Mouse (Mus musculus) left cerebral cortex, adult 18-20 months (tissue): Measurements from ENCODE around the gene Elfn2. TPM values are rescaled to one million over a fixed set of nuclear protein-coding genes. Genes with fewer than 3 reads are reported as not detected.

Experiments
- DNase-seq, 2 experiments: peaks; one replicate each; pipeline ENCODE4 v3.0.0; 2021 to 2022; ENCODE audit warnings: low spot score in 2 of 2, mixed read lengths in 1 of 2
- long read RNA-seq, 2 experiments: library from polyadenylated mRNA; stranded (forward); transcript quantifications; one replicate each; pipeline ENCODE4 v2.0.0; 2021
- total RNA-seq, 2 experiments: library from RNA; stranded (reverse); gene quantifications; 2 replicates each; pipeline ENCODE4 v1.2.3; 2021

Elfn2 gene
- 100 to 1,000 TPM; 165 to 168 TPM for total RNA-seq
- long read RNA-seq, experiment 1, full-length matches to known transcripts, result 1 of 23 reads
- long read RNA-seq, experiment 1, partial matches to known transcripts, result 0 of 23 reads
- long read RNA-seq, experiment 1, other reads (novel, unspliced or antisense), result 22 of 23 reads
- long read RNA-seq, experiment 2, partial matches to known transcripts, result 0 of 22 reads
- long read RNA-seq, experiment 2, other reads (novel, unspliced or antisense), result 22 of 22 reads

DNA sequence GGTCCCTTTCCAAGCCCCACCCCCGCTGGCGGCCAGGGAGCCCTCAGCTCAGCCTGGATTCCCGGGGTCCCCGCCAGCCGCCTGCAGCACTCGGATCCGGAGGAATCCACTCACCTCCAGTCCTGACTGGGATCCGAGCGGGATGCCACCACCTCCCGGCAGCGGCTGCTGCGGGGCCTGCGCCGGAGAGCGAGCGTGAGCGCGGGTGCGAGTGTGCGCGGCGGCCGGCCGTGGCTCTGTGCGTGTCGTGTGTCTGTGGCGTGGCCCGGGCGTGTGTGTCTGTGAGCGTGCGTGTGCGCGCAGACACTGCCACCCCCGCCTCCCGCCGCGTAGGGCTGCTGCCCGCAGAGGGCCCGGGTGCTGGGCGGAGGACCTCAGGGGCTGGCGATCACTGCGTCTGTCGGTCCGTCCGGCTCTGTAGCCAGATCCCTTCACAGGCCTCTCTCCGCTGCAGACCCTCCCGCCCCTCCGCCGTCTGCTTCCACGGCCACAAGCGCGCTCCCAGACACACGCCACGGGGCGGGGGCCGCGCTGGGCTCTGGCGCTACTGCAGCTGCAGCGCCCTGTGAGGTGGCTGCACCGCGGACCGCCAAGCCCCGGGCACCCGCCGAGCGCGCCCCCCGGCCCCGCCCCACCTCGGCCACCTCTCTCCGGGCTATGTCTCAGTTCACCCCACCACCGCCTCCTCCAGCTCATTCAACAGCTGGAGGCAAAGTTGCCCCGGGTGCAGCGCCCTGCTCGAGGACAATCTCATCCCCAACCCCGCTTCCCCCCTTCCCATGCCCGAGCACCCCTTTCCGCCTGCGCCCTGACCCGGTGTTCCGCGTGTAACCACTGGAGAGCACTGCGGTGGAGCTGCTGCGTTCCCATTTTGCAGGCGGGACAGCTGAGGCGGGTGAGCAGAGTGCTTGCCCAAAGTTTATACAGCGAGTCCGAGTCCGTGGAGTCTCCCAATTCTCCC lies at the start of gene Elfn2:
Gene Elfn2 (minus strand): TSS at position 482 of the 961 bp plus-strand sequence.
- DNase-seq, result peak; percentile 66 to 80

DNA sequence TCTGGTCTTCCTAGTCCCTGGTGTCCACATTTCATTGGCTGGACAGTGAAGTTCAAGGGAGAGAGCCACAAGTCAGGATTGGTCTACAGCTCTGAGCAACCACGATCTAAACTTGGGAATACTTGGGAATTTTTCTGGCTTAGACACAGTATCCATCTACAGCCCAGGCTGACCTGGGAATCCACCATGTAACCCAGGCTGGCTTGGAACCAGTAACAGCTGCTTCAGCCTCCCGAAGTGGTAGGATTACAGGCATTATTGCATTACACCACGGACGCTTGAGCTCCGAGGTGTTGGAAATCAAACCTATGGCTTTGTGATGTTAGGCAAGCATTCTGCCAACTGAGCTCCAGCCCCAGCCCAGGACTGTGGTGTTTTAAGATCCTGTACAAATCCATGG lies 45.1 kb upstream of the Elfn2 start:
- DNase-seq, result no peak

DNA sequence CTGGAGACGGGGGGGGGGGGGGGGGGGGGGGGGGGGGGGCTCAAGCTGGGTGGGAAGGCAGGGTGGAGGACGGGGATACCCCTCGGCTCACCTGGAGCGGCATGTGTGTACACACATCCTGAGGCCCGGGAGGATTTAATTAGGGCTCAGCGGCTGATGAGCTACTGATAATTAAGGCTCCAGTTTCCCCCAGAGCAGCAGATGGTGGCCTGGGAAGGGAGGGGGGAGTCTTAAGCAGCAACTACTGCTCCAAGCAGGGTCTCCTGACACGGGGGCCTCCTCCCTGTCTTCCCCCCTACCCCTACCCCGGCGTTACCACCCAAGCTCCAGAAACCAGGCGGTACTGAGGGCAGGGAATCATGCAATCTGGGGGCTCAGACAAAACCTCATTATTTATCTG lies 44.6 kb upstream of the Elfn2 start:
- no peak for DNase-seq

DNA sequence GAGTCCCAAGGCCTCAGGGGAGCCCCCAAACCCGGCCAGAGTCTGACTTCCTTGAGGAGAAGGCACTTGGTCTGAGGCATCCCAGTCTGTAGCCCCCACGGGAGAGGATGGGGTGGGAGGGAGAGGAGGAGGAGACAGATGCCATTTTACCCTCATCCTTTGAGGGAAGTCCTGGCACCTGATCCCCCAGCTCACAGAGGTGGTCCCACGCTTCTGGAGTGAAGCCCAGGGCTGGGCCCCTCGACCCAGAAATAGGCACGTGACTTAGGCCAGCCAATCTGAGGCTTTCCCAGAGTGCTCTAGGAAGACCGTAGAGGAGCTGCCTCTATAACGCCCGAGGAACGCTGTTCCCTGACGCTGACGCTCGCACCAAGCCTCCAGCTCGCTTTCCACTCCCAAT lies 42.5 kb upstream of the Elfn2 start:
- no peak for DNase-seq

DNA sequence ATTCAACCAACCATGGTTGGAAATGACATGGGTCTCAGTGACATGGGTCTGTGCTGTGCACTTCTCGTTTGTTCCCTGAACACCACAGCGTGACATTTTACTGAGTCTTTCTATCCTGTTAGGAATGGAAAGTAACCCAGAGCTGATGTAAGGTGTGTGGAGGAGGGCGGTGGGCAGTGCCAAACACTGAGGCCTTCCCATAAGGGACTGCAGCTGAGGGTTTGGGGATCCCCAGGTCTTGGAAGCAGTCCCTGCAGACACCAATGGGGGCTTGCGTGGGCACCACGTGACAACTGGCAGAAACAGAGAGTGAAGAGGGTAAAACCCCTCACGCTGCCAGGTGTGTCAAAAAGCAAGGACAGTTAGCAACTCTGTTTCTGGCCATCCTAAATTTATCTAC lies 39.6 kb upstream of the Elfn2 start:
- no peak for DNase-seq

DNA sequence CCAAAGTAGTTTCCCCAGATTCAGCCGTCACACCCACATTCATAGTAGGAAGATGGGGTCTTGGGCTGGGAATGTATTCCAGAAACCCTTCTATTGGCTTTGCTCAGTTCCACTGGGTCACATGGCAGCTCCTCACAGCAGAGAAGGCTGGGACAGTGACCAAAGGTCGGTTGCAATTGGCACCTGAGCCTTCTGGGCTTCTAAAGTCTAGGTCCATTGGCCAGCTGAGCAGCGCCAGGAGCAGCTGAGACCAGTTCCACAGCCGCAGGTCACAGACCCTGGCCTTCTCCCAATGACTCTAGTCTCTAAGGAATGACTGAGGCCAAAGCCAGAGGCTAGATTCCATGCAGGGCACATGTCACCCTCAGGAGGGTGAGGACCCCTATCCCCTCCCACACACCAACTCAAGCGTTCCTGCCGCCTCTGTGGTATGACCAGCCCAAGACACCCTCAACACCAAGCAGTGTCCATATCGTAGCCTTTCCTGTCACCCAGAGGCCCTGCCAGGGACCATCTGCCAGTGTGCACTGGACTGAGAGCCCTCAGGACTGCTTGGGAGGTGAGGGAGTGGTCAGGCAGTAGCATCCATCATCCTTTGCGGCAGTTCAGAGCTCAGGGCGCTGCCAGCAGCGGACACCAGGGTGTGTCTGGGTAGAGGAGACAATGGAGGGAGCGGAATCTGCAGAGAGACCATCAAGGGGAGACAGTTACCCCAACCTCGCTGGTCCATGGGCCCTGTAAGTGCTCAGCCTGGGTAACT lies 37.6 kb upstream of the Elfn2 start:
- no peak for DNase-seq

DNA sequence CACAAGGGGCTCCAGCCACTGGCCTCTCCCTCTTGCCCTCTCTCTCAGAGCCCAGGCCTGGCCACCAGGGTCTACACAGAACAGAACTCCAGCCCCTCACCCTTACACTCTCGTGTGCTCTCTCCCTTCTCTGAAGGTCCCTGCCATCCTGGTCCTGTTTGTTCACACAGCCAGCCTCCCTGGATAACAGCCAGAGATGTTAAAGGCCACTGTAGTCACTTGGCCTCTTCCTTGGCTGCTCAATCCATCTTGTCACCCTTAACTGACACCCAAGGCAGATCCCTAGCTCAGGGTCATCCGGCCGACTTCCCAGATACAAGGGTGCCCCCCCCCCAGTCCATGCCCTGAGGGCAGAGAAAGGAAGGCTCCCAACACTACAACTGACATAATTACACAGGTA lies 36.7 kb upstream of the Elfn2 start:
- no peak for DNase-seq

DNA sequence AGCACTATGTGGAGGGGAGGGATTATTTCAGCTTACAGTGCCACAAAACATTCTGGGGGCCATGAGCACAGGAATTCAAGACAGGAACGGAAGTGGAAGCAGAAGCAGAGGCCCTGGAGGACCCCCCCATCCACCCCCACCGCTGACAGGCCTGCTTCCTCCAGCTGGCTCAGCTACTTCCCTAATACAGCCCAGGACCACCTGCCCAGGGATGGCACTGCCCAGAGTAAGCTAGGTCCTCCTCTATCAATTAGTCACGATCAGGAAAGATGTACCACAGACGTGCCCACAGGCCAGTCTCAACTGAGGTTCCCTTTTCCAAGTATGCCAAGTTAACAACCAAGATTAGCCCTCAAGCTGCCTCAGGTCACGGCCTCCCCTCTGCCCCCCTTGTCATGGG lies 35.6 kb upstream of the Elfn2 start:
- no peak for DNase-seq

DNA sequence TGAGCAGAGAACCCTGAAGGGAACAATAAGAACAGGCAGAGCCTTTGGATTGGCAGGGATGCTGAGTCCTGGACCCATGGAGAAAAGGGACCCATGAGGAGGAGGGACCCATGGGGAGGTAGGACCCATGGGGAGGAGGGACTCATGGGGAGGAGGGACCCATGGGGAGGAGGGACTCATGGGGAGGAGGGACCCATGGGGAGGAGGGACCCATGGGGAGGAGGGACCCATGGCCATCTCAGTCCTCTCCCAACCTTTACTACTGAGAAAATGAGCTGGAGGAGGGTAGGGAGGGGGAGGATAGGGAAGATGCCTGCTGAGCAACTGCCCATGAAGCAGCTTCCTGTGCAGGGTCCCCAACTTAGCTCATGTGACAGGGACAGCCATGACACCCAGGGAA lies 34.4 kb upstream of the Elfn2 start:
- DNase-seq, result no peak

DNA sequence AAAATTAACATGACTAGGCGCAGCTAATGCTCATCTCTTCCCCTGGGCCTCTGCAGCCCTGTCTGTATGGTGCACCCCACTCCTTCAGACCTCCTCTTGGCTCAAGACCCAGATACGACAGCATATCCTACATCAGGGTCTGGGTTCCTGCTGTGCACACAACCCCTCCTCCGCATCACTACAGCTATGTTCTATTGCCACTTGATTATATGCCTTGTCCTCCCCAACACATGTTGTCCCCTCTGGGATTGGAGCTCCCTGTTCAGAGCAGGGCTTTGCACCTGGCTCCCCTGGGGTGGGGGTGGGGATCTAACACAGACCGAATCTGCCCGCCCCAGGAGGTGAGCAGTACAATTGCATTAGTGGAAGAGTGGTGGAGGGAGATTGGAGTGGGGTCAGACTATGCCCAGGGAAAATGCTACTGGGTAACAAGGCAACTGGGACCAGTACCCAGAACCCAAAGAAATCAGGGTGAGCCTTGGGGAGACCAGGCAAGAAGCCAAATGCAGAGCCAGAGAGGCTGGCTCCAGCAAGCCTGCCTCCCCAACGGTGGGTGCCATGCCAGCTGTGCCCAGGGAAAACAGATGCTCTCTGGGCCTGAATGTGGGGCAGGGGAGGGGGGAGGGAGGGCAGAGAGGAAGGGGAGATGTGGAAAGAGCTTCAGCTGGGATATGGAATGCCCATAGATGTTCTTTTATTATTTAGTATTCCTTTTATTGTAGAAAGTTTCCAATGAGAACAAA lies 32.2 kb upstream of the Elfn2 start:
- no peak for DNase-seq

DNA sequence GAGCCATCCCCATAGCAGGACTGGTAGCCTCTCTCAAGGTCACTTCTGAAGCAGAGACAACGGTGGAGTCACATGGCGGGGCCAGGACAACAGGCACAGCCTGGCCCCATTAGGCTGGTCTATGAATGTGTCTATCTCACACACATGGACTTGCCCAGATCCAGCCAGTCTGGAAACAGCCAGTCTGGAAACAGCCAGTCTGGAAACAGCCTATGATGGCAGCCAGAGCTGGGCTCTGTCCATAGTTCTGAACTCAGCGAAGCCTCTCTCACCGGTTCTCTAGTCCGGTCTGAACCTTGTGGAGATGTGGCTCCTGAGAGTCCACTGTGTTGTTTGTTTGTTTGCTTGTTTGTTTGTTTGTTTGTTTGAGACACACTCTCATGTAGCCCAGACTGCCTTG lies 31.3 kb upstream of the Elfn2 start:
- DNase-seq, result no peak

DNA sequence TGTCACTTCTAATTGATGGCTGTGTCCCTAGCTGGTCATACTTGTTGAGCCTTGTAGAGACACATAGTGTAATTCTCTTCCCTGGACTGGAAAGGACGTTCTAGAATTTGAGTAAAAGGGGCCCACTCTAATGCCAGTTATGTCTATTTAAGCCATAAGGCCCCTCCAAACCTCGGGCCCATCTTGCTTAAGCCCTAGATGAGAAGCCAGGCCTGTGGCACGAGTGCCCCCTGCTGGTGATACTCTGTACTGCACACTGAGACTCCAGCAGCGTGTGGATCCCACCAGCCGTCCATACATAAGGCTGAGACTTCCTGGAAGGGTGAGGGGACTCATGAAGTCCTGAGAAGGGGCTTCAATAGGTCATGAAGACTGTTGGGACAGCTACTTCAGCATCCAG lies 25.6 kb upstream of the Elfn2 start:
- DNase-seq, result peak; percentile 74 to 86

DNA sequence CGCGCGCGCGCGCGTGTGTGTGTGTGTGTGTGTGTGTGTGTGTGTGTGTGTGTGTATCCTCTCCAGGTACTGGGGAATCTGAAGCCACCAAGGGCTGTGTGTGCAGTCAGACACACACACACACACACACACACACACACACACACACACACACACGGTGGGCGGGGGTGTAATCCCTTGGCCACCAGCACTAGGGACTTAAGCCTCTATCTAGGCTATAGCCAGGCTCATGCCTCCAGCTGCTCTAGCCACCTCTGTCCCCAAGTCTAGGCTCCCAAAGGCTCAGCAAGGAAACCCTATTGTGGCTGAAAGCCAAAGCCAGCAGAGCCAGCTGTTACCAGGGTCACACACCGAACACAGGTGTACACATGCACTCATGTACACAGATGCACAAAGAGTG lies 24.3 kb upstream of the Elfn2 start:
- no peak for DNase-seq

DNA sequence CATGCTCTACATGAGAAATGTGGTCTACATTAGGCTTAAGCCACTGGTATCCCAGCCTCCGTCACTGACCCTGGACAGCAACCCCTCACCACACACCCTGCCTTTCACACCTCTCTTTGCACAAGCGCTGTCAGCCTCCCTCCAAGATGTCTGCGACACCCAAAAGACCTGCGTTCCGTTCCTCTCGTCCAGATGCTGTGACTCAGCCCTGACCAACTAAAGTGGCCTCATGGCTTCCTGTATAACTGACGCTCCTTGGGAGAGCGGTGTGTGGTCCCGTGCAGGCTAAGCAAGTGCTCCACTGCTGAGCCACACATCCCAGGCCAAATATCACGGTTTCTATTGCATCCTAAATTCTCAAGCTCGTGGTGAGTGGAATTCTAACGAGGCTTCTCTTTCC lies 22.1 kb upstream of the Elfn2 start:
- DNase-seq, result no peak

DNA sequence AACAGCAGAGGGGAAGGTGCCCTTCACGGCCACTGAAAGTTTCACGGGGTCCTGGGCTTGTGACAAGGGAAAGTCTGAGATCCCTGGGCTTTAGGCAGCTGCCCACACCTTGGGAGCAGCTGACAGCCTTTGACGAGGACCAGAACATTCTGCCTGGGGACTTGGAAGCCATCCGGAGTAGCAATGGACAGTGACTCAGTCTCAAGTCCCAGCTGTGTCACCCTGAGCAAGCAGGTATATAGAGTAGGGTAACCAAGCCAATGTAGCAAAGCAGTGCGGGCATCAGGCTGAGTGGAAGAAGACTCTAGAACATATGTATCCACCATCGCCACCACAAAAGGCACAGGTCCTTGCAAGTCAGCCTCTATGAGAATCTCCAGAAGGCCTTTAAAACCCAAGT lies 18.6 kb upstream of the Elfn2 start:
- no peak for DNase-seq

DNA sequence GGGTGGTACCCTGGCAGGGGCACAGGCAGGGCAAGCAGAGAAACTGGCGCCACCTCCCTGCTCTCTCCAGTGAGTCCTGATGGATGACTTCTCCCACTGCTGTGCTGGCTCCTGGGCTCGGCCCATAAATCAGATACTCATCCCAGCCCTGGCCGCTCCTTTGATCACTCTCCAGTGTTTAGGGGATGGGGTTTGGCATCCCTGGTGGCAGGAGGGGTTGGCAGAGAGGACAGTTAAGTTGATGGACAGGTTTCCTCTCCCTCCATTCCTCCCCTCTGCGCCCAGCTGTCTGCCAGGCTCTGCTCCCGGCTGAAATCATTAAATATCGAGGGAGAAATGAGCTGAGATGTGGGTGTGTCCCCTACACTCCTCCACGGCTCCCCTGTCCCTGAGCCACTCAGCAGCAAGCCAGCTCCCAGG lies 18.1 kb upstream of the Elfn2 start:
- no peak for DNase-seq

DNA sequence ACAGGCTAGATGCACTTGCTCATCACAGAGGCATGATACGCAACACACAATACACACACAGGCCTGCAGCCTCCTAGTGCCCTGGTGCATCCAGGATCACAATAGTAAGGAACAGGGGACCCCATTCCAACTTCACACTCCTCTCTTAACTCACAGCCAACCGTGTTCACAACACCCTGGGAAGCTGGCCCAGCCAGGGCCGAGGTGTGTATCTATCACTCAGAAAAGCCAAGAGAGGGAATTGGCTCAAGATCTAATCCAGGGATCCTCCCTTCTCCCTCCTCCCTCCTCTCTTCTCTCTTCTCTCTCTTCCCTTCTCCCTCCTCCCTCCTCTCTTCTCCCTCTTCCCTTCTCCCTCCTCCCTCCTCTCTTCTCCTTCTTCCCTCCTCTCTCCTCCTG lies 17.6 kb upstream of the Elfn2 start:
- DNase-seq, result no peak

DNA sequence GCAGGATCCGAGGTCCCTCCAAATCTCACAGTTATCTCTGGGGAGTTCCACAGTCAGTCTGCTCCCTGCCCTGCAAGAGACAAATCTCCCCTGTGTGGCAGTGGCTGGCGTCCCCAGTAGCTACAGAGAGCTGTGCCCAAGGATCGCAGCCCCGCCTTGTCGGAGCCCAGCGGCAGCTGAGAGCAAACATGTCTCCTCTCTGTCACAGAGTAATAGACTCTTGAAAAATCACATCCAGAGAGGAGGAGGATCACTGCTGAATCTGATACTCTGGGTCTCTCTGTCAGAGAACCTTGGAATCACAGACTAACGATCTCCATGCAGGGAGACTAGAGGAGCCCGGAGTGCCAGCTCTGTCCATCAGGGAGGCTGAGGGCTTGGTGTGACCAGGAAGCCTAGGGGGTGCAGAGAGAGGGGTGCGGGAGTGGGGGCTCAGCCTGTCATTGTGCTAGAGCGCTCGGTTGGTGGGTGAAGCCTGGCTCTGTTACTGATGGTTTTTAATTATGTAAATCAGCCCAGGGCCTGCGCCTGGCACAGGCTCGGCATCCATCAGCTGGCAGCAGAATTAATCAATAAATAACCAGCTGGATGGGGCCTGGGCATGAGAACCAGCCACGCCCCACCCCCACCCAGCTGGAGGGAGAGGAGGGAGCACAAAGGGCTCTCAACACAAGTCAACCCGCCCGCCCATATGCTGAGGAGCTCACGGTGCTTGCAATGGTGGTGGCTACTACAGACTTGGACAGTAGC lies 17.0 kb upstream of the Elfn2 start:
- DNase-seq, result no peak

DNA sequence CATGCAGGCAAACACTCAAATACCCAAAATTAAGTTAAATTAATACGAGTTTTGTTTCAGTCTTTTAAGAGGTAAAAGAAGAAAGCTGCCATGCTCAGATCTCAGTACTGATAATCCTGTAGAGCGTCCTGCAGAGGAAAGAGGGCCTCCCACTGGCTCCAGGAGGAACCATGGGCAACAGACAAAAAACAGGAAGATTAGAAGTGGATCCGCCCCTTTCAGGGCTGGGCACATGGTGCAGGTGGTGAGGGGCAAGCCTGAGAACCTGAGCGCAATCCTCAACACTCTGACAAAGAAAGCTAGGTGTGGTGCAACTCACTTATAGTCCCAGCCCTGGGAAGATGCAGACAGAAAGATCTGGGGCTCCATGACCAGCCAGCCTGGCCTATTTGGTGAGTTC lies 13.3 kb upstream of the Elfn2 start:
- no peak for DNase-seq

DNA sequence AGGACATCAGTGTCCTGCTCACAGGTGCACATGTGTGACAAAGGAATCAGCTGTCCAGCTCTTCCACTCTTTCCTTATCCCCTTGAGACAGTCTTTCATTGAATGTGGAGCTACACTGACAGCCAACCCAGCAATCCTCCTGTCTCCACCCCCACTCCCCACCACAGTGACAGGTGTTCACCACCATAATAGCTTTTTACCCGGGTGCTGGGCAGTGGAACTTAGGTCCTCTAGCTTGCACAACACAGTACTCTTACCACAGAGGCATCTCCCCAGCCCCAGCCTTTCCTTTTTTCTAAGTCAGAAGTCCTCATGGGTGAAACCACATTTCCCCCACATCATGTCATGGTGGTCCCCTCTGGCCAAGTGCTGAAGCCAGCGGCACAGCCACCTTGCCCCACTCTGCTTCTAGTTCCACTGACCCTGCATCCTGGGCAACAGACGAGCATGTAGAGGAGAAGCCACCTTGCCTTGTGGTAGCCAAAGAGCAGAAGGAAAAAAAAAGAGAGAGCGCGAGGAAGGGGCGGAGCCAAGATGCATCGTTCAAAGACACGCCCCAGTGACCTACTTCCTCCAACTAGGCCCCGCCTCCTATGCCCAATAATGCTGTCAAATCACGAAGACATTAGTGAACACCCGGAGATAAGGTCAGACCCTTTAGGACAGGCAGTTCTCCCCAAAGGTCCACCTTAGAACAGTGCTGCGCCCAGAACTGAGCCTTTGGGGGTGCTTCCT lies 11.9 kb upstream of the Elfn2 start:
- DNase-seq, result no peak
